Mouse (Mus musculus): Measurements from ENCODE around the gene Prr22. TPM values are rescaled to one million over a fixed set of nuclear protein-coding genes. Genes with fewer than 3 reads are reported as not detected.

Gene Prr22
- polyA plus RNA-seq, 1 experiment: 3.3 TPM

- Histone ChIP-seq H3K4me3 (ENCODE audit: insufficient read depth, low read length) (no peak overlapping the region), H3K27ac (ENCODE audit: insufficient read depth, low read length) (no peak overlapping the region), H3K4me1 (ENCODE audit: control insufficient read depth, insufficient read depth, low read length) (no peaks in the 10 kb centered on the region)
- no peak for TF ChIP-seq CTCF (IDR thresholded peaks at IDR 0.05; ENCODE audit: extremely low read depth, insufficient read depth, low read length)
- no peak for TF ChIP-seq POLR2A (IDR thresholded peaks at IDR 0.05; ENCODE audit: extremely low read depth, insufficient read depth, low read length)
These were observed 3.2 kb upstream of the Prr22 start for GRCm38 (mm10) chr17:56766631-56767405.

DNA sequence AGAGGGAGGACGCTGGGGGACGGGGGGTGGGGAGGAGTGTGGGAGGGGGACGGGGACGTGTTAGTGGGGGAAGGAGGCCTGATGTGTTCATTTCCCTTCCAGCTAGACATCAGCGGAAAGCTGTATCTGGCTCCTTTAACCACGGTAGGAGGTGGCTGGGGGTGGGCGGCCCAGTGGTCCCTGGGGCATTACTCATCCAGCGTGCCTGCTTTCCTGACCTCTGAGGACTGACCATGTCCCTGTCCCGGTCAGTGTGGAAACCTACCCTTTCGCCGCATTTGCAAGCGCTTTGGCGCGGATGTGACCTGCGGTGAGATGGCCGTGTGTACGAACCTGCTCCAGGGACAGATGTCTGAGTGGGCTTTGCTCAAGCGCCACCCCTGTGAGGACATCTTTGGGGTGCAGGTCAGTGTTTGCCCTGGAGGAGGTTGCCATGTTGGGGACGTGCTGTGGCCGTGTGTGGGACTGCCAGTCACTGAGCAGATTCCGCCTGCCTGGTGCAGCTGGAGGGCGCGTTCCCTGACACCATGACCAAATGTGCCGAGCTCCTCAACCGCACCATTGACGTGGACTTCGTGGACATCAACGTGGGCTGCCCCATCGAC is 2.4 kb upstream of the Prr22 start:
- TF ChIP-seq CTCF (IDR thresholded peaks at IDR 0.05; ENCODE audit: extremely low read depth, insufficient read depth, low read length): no peak
- no peak for TF ChIP-seq POLR2A (IDR thresholded peaks at IDR 0.05; ENCODE audit: extremely low read depth, insufficient read depth, low read length)
- no peaks in the 10 kb centered on the region for H3K4me1 ChIP-seq (ENCODE audit: control insufficient read depth, insufficient read depth, low read length)

GRCm38 (mm10) chr17:56768941-56769340 is 1.1 kb upstream of the Prr22 start:
- Histone ChIP-seq H3K27ac (ENCODE audit: insufficient read depth, low read length) (no peak overlapping the region), H3K4me1 (ENCODE audit: control insufficient read depth, insufficient read depth, low read length) (no peaks in the 10 kb centered on the region), H3K4me3 (ENCODE audit: insufficient read depth, low read length) (no peak overlapping the region)
- TF ChIP-seq POLR2A (IDR thresholded peaks at IDR 0.05; ENCODE audit: extremely low read depth, insufficient read depth, low read length) (no peak), CTCF (IDR thresholded peaks at IDR 0.05; ENCODE audit: extremely low read depth, insufficient read depth, low read length) (no peak)

More for the DNA sequence above, 2.4 kb upstream of the Prr22 start:
- no peak overlapping the region for H3K27ac ChIP-seq (ENCODE audit: insufficient read depth, low read length)
- no peak overlapping the region for H3K4me3 ChIP-seq (ENCODE audit: insufficient read depth, low read length)

DNA sequence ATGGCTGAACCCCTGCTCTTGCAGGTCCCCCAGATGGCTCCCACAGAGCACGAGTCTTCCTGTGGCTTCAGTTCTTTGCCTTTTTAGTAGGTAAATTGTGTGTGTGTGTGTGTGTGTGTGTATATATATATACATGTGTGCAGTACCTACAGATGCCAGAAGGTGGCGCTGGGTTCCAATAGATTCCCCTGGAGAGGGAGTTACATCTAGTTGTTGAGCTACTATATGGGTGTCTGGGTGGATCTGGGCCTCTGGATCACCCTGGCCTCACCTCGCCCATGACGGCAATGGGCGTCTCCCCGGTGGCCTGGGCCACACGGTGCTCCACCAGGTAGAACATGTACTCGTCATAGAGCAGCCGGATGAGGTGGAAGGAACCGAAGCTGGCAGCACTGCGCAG is 7.5 kb downstream of the Prr22 start:
- H3K4me3 ChIP-seq (ENCODE audit: insufficient read depth, low read length): no peak overlapping the region
- no peak for TF ChIP-seq POLR2A (IDR thresholded peaks at IDR 0.05; ENCODE audit: extremely low read depth, insufficient read depth, low read length)
- no peaks in the 10 kb centered on the region for H3K4me1 ChIP-seq (ENCODE audit: control insufficient read depth, insufficient read depth, low read length)
- no peak overlapping the region for H3K27ac ChIP-seq (ENCODE audit: insufficient read depth, low read length)

GRCm38 (mm10) chr17:56778779-56779362 is 8.8 kb downstream of the Prr22 start:
- H3K27ac ChIP-seq (ENCODE audit: insufficient read depth, low read length): no peak overlapping the region
- TF ChIP-seq CTCF (IDR thresholded peaks at IDR 0.05; ENCODE audit: extremely low read depth, insufficient read depth, low read length) (no peak), POLR2A (IDR thresholded peaks at IDR 0.05; ENCODE audit: extremely low read depth, insufficient read depth, low read length) (no peak)
- H3K4me3 ChIP-seq (ENCODE audit: insufficient read depth, low read length): no peak overlapping the region
- H3K4me1 ChIP-seq (ENCODE audit: control insufficient read depth, insufficient read depth, low read length): no peaks in the 10 kb centered on the region

- H3K4me3 ChIP-seq (ENCODE audit: insufficient read depth, low read length): no peak overlapping the region
- TF ChIP-seq CTCF (IDR thresholded peaks at IDR 0.05; ENCODE audit: extremely low read depth, insufficient read depth, low read length) (no peak), POLR2A (IDR thresholded peaks at IDR 0.05; ENCODE audit: extremely low read depth, insufficient read depth, low read length) (no peak)
- no peaks in the 10 kb centered on the region for H3K4me1 ChIP-seq (ENCODE audit: control insufficient read depth, insufficient read depth, low read length)
- no peak overlapping the region for H3K27ac ChIP-seq (ENCODE audit: insufficient read depth, low read length)
These were observed 10.4 kb downstream of the Prr22 start for GRCm38 (mm10) chr17:56780291-56780978.

DNA sequence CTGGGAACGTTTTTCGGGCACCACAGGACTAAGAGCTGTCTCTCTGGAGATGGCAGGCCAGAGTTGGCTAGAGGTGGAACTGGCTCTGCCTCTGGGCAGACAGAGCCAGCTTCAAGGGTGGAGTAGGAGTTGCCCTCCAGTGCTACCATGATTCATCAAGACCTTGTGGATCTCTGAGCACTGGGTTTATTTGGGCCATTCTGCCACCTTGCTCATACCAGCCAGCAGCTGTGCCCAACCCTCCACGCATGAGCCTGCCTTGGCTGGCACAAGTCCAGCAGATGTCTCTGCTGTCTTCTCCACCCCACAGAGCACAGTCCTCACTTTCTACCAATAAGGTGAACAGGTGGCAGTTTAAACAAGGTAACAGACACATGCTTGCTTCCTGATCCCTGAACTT is 18.8 kb downstream of the Prr22 start:
- no peak for TF ChIP-seq POLR2A (IDR thresholded peaks at IDR 0.05; ENCODE audit: extremely low read depth, insufficient read depth, low read length)
- TF ChIP-seq CTCF (IDR thresholded peaks at IDR 0.05; ENCODE audit: extremely low read depth, insufficient read depth, low read length): no peak
- H3K27ac ChIP-seq (ENCODE audit: insufficient read depth, low read length): no peak overlapping the region
- H3K4me1 ChIP-seq (ENCODE audit: control insufficient read depth, insufficient read depth, low read length): no peaks in the 10 kb centered on the region
- H3K4me3 ChIP-seq (ENCODE audit: insufficient read depth, low read length): no peak overlapping the region

DNA sequence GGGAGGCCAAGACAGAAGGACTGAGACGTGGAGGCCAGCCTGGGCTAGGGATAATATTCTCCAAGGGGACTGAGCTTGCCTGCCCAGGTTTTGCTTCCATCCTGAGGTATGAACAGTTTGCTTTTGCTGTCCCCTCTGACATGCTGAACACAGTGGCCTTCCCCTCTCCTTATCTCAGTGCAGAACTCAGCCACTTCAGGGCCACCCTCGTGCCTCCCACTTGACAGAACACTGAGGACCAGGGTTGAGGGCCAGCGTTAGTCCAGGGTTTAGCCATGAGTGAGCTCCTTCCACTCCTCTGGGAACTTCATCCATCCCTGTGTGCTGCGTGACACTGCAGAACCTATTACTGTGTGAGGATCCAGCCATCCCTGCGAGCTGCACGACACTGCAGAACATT is 19.2 kb downstream of the Prr22 start:
- no peaks in the 10 kb centered on the region for H3K4me1 ChIP-seq (ENCODE audit: control insufficient read depth, insufficient read depth, low read length)
- TF ChIP-seq CTCF (IDR thresholded peaks at IDR 0.05; ENCODE audit: extremely low read depth, insufficient read depth, low read length): no peak
- no peak overlapping the region for H3K4me3 ChIP-seq (ENCODE audit: insufficient read depth, low read length)
- no peak overlapping the region for H3K27ac ChIP-seq (ENCODE audit: insufficient read depth, low read length)

DNA sequence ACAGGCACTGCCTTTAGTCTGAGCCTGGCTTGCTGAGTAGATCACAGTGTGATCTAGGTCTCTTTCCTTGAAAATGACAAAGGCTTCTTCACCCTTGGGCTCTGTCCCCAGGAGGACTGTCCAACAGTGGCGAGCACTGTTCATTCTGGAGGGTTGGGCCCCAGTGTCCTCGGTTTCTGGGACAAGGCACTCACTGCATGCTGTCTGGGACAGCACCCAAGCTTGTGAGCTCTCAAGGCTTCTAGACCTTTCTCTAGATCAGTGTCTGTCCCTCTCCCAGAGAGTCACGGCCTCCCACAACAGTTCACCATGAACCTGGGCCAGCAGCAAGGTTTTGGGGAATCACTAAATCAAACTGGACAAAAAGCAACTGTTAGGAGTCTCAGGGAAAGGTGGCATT is 22.5 kb downstream of the Prr22 start:
- TF ChIP-seq POLR2A (IDR thresholded peaks at IDR 0.05; ENCODE audit: extremely low read depth, insufficient read depth, low read length): no peak
- TF ChIP-seq CTCF (IDR thresholded peaks at IDR 0.05; ENCODE audit: extremely low read depth, insufficient read depth, low read length): no peak
- no peak overlapping the region for H3K27ac ChIP-seq (ENCODE audit: insufficient read depth, low read length)
- no peaks in the 10 kb centered on the region for H3K4me1 ChIP-seq (ENCODE audit: control insufficient read depth, insufficient read depth, low read length)
- no peak overlapping the region for H3K4me3 ChIP-seq (ENCODE audit: insufficient read depth, low read length)
